Mouse (Mus musculus) kidney, embryonic 16.5 days (tissue): ENCODE results near the gene Thsd7b. TPM values are rescaled to one million over a fixed set of nuclear protein-coding genes. Genes with fewer than 3 reads are reported as not detected.

Source experiments
- ATAC-seq: fragments of 200-750 bp; cut with Nextera tagmentation; 2 replicates; pipeline ENCODE4 v1.8.0; 2017; ENCODE audit warnings: moderate TSS enrichment; ENCODE audit not compliant: low FRiP score, low TSS enrichment
- H3K27ac ChIP-seq: fragments of 300-500 bp; sonication (generic); 2 replicates; pipeline ENCODE4 v1.5.1; 2014; ENCODE audit warnings: low read length
- H3K27me3 ChIP-seq: fragments of 300-500 bp; sonication (generic); 2 replicates; pipeline ENCODE4 v1.6.1; 2014; ENCODE audit warnings: low read length, control low read depth, mixed read lengths; ENCODE audit not compliant: insufficient read depth
- H3K36me3 ChIP-seq: fragments of 300-500 bp; sonication (generic); 2 replicates; pipeline ENCODE4 v1.6.1; 2014; ENCODE audit warnings: low read length, control low read depth, mixed read lengths; ENCODE audit not compliant: insufficient read depth
- H3K4me1 ChIP-seq: fragments of 300-500 bp; sonication (generic); 2 replicates; pipeline ENCODE4 v1.6.1; 2014; ENCODE audit warnings: low read length, control low read depth, mixed read lengths; ENCODE audit not compliant: insufficient read depth
- H3K4me2 ChIP-seq: fragments of 300-500 bp; sonication (generic); replicated peaks from 2 replicates; pipeline ENCODE4 v1.6.1; 2014; ENCODE audit warnings: low read depth, low read length
- H3K4me3 ChIP-seq: fragments of 300-500 bp; sonication (generic); 2 replicates; pipeline ENCODE4 v1.5.1; 2014; ENCODE audit warnings: mild to moderate bottlenecking, low read length
- H3K9ac ChIP-seq: fragments of 300-500 bp; sonication (generic); replicated peaks from 2 replicates; pipeline ENCODE4 v1.6.1; 2014; ENCODE audit warnings: low read length
- H3K9me3 ChIP-seq: fragments of 300-500 bp; sonication (generic); 2 replicates; pipeline ENCODE4 v1.6.1; 2016; ENCODE audit warnings: low read length, control low read depth
- WGBS: fragments of 180-500 bp; shearing (Covaris S2); extraction: QIAGEN DNeasy Blood & Tissue Kit; methylation state at CpG from one replicate; pipeline ENCODE4 v1.1.7; 2014; 5-methylcytosine and 5-hydroxymethylcytosine counted together
- polyA plus RNA-seq: library from polyadenylated mRNA; unstranded; fragments of >200 nt; fragmentation: Nextera tagmentation; extraction: Ambion mirVana; gene quantifications from 2 replicates; pipeline ENCODE4 v1.2.1, GENCODE M21; 2015

The Thsd7b gene
- polyA plus RNA-seq, 1 experiment from 2014 or later = 0.65 TPM

GRCm38 (mm10) chr1:129843416-129843815, 570.3 kb downstream of the Thsd7b start:
- Histone ChIP-seq H3K9me3 (no peaks in the 10 kb centered on the region), H3K4me3 (no peak overlapping the region), H3K9ac (no peak overlapping the region), H3K4me1 (no peaks in the 10 kb centered on the region), H3K27ac (no peak overlapping the region), H3K36me3 (no peaks in the 10 kb centered on the region), H3K4me2 (no peak overlapping the region), H3K27me3 (no peaks in the 10 kb centered on the region)
- 52% methylated on average over 2 of the region's 2 CpGs for WGBS
- no peak for ATAC-seq

GRCm38 (mm10) chr1:129850007-129850564, 577.0 kb downstream of the Thsd7b start:
- Histone ChIP-seq H3K27ac (no peak overlapping the region), H3K36me3 (no peaks in the 10 kb centered on the region), H3K27me3 (no peaks in the 10 kb centered on the region), H3K9me3 (no peaks in the 10 kb centered on the region), H3K4me1 (no peaks in the 10 kb centered on the region), H3K4me3 (no peak overlapping the region), H3K9ac (no peak overlapping the region), H3K4me2 (no peak overlapping the region)
- ATAC-seq = no peak
- 51% methylated on average over 5 of the region's 5 CpGs for WGBS

- ATAC-seq = no peak
- no peak overlapping the region for H3K4me3 ChIP-seq
- WGBS = 82% methylated on average over 6 of the region's 6 CpGs
Observed at GRCm38 (mm10) chr1:129867714-129868113, 594.6 kb downstream of the Thsd7b start.

GRCm38 (mm10) chr1:129874355-129874754, 601.3 kb downstream of the Thsd7b start:
- H3K4me2 ChIP-seq = no peak overlapping the region
- H3K27me3 ChIP-seq = no peaks in the 10 kb centered on the region
- 67% methylated on average over 4 of the region's 4 CpGs for WGBS

More at GRCm38 (mm10) chr1:129867714-129868113, 594.6 kb downstream of the Thsd7b start:
- H3K9me3 ChIP-seq = no peaks in the 10 kb centered on the region
- H3K36me3 ChIP-seq = no peaks in the 10 kb centered on the region
- no peak overlapping the region for H3K27ac ChIP-seq
- no peak overlapping the region for H3K4me2 ChIP-seq
- H3K27me3 ChIP-seq = no peaks in the 10 kb centered on the region
- H3K4me1 ChIP-seq = no peaks in the 10 kb centered on the region
- no peak overlapping the region for H3K9ac ChIP-seq

GRCm38 (mm10) chr1:129887861-129888260, 614.8 kb downstream of the Thsd7b start:
- Histone ChIP-seq H3K4me2 (no peak overlapping the region), H3K4me1 (no peaks in the 10 kb centered on the region), H3K4me3 (no peak overlapping the region), H3K9me3 (no peaks in the 10 kb centered on the region), H3K27me3 (no peaks in the 10 kb centered on the region), H3K9ac (no peak overlapping the region), H3K36me3 (no peaks in the 10 kb centered on the region), H3K27ac (no peak overlapping the region)
- no peak for ATAC-seq
- 45% methylated on average over 1 of the region's 1 CpGs for WGBS

More at GRCm38 (mm10) chr1:129874355-129874754, 601.3 kb downstream of the Thsd7b start:
- Histone ChIP-seq H3K4me3 (no peak overlapping the region), H3K9ac (no peak overlapping the region), H3K4me1 (no peaks in the 10 kb centered on the region), H3K36me3 (no peaks in the 10 kb centered on the region), H3K27ac (no peak overlapping the region), H3K9me3 (no peaks in the 10 kb centered on the region)
- ATAC-seq = no peak

- Histone ChIP-seq H3K9me3 (no peaks in the 10 kb centered on the region), H3K36me3 (no peaks in the 10 kb centered on the region), H3K27ac (no peak overlapping the region), H3K4me2 (no peak overlapping the region), H3K9ac (no peak overlapping the region), H3K27me3 (no peaks in the 10 kb centered on the region), H3K4me3 (no peak overlapping the region), H3K4me1 (no peaks in the 10 kb centered on the region)
- no peak for ATAC-seq
- WGBS = 85% methylated on average over 5 of the region's 5 CpGs
Observed at GRCm38 (mm10) chr1:129898121-129898520, 625.0 kb downstream of the Thsd7b start.

GRCm38 (mm10) chr1:129915484-129915883, 642.4 kb downstream of the Thsd7b start:
- H3K4me2 ChIP-seq = no peak overlapping the region
- ATAC-seq = no peak
- no peaks in the 10 kb centered on the region for H3K9me3 ChIP-seq
- WGBS = 45% methylated on average over 4 of the region's 4 CpGs
- no peak overlapping the region for H3K27ac ChIP-seq
- no peaks in the 10 kb centered on the region for H3K36me3 ChIP-seq
- H3K9ac ChIP-seq = no peak overlapping the region
- H3K27me3 ChIP-seq = no peaks in the 10 kb centered on the region
- H3K4me1 ChIP-seq = no peaks in the 10 kb centered on the region
- H3K4me3 ChIP-seq = no peak overlapping the region

GRCm38 (mm10) chr1:129917568-129917967, 644.5 kb downstream of the Thsd7b start:
- Histone ChIP-seq H3K27me3 (no peaks in the 10 kb centered on the region), H3K9ac (no peak overlapping the region), H3K4me3 (no peak overlapping the region), H3K36me3 (no peaks in the 10 kb centered on the region), H3K27ac (no peak overlapping the region), H3K9me3 (no peaks in the 10 kb centered on the region), H3K4me1 (no peaks in the 10 kb centered on the region), H3K4me2 (no peak overlapping the region)
- ATAC-seq = no peak
- WGBS = 83% methylated on average over 1 of the region's 1 CpGs

- H3K9me3 ChIP-seq = no peaks in the 10 kb centered on the region
- ATAC-seq = no peak
- H3K4me1 ChIP-seq = no peaks in the 10 kb centered on the region
- no peak overlapping the region for H3K27ac ChIP-seq
- H3K27me3 ChIP-seq = no peaks in the 10 kb centered on the region
- H3K36me3 ChIP-seq = no peaks in the 10 kb centered on the region
- WGBS = 77% methylated on average over 1 of the region's 1 CpGs
- H3K4me2 ChIP-seq = no peak overlapping the region
- no peak overlapping the region for H3K4me3 ChIP-seq
- no peak overlapping the region for H3K9ac ChIP-seq
Observed at GRCm38 (mm10) chr1:129919385-129919784, 646.3 kb downstream of the Thsd7b start.

GRCm38 (mm10) chr1:129931003-129931402, 657.9 kb downstream of the Thsd7b start:
- no peak overlapping the region for H3K4me2 ChIP-seq
- H3K9ac ChIP-seq = no peak overlapping the region
- no peaks in the 10 kb centered on the region for H3K27me3 ChIP-seq
- 0 out of 2 replicates have a peak, but pooled peaks cover 3% of the 10 kb centered on the region for H3K9me3 ChIP-seq
- WGBS = 97% methylated on average over 2 of the region's 2 CpGs
- no peak overlapping the region for H3K27ac ChIP-seq
- no peaks in the 10 kb centered on the region for H3K4me1 ChIP-seq
- no peaks in the 10 kb centered on the region for H3K36me3 ChIP-seq
- ATAC-seq = no peak
- H3K4me3 ChIP-seq = no peak overlapping the region
